Mouse (Mus musculus): ENCODE results near the gene Rgr. TPM values are rescaled to one million over a fixed set of nuclear protein-coding genes. Genes with fewer than 3 reads are reported as not detected.
A peak's percentile ranks its signal among the peaks of the same experiment; 100 is the strongest.
"Not testable (repeated sequence)": the region's sequence is repeated elsewhere in the genome, so short reads cannot be mapped to it uniquely, and the experiment has no call there.

The Rgr gene
- polyA plus RNA-seq, 1 experiment from 2014 or later, result not detected

DNA sequence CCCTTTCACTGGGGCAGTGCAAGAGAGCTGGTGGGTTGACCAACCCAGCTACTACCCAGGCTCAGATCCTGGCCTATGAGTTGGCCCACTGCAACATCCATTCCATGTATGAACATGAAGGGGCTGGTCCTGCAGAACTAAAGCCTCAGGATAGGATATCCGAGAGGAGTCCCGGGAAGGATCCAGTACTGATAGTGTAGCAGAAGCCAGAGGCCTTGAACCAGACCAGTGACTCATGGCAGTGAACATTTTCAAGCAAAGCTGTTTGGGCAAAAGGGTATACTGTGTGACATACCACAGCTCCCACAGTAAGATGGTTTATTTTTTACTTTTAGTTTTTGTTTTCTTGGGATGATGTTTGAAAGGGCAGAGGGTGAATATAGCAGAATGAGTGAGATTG, 39.1 kb downstream of the Rgr start:
- Histone ChIP-seq H3K4me3 (replicated peaks; ENCODE audit: low read length) (no peak overlapping the region), H3K9me3 (ENCODE audit: control insufficient read depth, low read length) (no peaks in the 10 kb centered on the region), H3K4me1 (replicated peaks; ENCODE audit: control insufficient read depth, insufficient read depth, low read length) (0 out of 2 replicates have a peak, but pooled peaks cover 5% of the 10 kb centered on the region), H3K27me3 (ENCODE audit: control insufficient read depth, insufficient read depth, low read length) (no peaks in the 10 kb centered on the region), H3K4me2 (replicated peaks) (no peak overlapping the region), H3K9ac (no peak overlapping the region), H3K27ac (no peak overlapping the region), H3K36me3 (replicated peaks; ENCODE audit: control insufficient read depth, insufficient read depth) (no peaks in the 10 kb centered on the region)
- no peak for ATAC-seq (ENCODE audit: low FRiP score)
- DNase-seq (ENCODE audit: low spot score), result no peak
- WGBS, result 97% methylated on average over 2 of the region's 2 CpGs

DNA sequence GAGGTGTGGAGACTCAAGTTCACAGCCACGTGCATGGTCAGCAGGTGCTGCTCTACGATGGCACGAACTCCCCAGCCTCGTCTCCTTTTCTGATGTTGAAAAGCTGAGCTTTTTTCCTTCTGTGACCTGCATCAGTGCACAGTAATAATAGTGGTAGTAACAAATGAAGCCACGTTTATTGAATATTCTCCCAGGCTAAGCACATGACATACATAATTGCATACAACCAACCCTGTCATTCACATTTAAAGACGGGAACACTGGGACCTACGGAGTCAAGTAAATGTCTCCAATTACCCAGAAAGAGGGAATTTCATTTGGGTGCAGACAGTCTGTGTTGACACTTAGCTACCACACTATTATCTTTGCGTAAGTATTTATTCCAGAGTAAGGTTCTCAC, 42.3 kb downstream of the Rgr start:
- DNase-seq (ENCODE audit: low spot score) (no peak), ATAC-seq (ENCODE audit: low FRiP score) (no peak)
- no peak overlapping the region for H3K27ac ChIP-seq
- H3K9ac ChIP-seq, result no peak overlapping the region
- H3K27me3 ChIP-seq (ENCODE audit: control insufficient read depth, insufficient read depth, low read length), result no peaks in the 10 kb centered on the region
- H3K36me3 ChIP-seq (replicated peaks; ENCODE audit: control insufficient read depth, insufficient read depth), result no peaks in the 10 kb centered on the region
- no peak overlapping the region for H3K4me2 ChIP-seq (replicated peaks)
- 68% methylated on average over 8 of the region's 8 CpGs for WGBS
- H3K9me3 ChIP-seq (ENCODE audit: control insufficient read depth, low read length), result no peaks in the 10 kb centered on the region
- no peaks in the 10 kb centered on the region for H3K4me1 ChIP-seq (replicated peaks; ENCODE audit: control insufficient read depth, insufficient read depth, low read length)
- H3K4me3 ChIP-seq (replicated peaks; ENCODE audit: low read length), result no peak overlapping the region

DNA sequence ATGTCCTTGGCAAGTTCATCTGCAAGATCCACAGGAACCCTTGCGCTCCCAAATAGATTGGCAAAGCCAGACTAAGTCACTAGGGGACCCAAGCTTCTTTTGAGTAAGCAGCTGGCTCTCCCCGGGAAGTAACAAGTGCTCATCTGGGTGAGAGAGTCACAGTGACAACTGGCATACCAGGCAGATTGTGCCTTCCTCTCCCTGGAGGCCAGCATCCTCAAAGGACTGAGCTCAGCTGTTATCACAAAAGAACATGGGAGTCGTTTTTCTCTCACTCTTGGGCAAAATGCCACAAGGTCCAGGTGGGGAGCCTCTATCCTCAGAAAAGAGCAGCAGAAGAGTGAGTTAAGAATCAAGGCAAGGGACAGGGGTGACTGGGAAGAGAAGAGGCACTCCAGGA, 42.9 kb downstream of the Rgr start:
- Histone ChIP-seq H3K36me3 (replicated peaks; ENCODE audit: control insufficient read depth, insufficient read depth) (no peaks in the 10 kb centered on the region), H3K27ac (no peak overlapping the region), H3K4me1 (replicated peaks; ENCODE audit: control insufficient read depth, insufficient read depth, low read length) (no peaks in the 10 kb centered on the region), H3K9me3 (ENCODE audit: control insufficient read depth, low read length) (no peaks in the 10 kb centered on the region), H3K4me2 (replicated peaks) (no peak overlapping the region), H3K9ac (no peak overlapping the region), H3K27me3 (ENCODE audit: control insufficient read depth, insufficient read depth, low read length) (no peaks in the 10 kb centered on the region), H3K4me3 (replicated peaks; ENCODE audit: low read length) (no peak overlapping the region)
- no peak for DNase-seq (ENCODE audit: low spot score)
- ATAC-seq (ENCODE audit: low FRiP score), result peak; percentile 43; the same call in 1 of the 2 replicates
- 18% methylated on average over 3 of the region's 3 CpGs for WGBS

DNA sequence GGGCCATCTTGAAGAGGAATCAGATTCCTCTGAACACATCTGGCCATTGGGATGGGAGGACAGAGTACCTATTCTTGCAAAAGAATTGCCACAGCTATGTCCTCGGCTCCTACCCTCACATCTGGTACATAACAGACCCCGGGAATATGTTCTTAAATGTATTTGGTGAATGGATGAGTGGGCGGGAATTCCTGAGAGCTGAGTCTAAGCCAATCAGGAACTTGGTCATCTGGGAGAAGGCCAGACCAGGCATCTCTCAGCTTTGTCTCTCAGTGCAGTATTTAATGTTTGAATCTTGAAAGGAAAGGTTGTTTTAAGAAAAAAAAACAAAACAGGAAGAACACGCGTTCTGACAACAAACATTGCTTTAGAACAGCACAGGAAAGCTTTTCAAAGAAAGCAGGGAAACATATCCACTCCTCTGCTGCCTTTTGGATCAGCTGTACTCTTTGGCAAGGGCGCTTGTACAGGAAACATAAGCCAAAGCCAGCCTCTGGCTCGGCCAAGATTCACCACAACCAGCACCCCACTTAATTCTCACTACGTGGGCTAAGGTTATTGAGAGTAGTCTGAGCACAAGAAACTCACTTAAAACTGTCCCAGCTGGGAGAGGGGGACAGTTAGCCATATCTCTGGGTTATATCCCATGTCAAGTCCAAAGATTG, 45.2 kb downstream of the Rgr start:
- H3K4me3 ChIP-seq (replicated peaks; ENCODE audit: low read length), result no peak overlapping the region
- no peaks in the 10 kb centered on the region for H3K27me3 ChIP-seq (ENCODE audit: control insufficient read depth, insufficient read depth, low read length)
- H3K36me3 ChIP-seq (replicated peaks; ENCODE audit: control insufficient read depth, insufficient read depth), result no peaks in the 10 kb centered on the region
- DNase-seq (ENCODE audit: low spot score) (no peak), ATAC-seq (ENCODE audit: low FRiP score) (no peak)
- no peak overlapping the region for H3K9ac ChIP-seq
- H3K4me1 ChIP-seq (replicated peaks; ENCODE audit: control insufficient read depth, insufficient read depth, low read length), result no peaks in the 10 kb centered on the region
- H3K27ac ChIP-seq, result no peak overlapping the region
- no peaks in the 10 kb centered on the region for H3K9me3 ChIP-seq (ENCODE audit: control insufficient read depth, low read length)
- H3K4me2 ChIP-seq (replicated peaks), result no peak overlapping the region
- 79% methylated on average over 8 of the region's 8 CpGs for WGBS

DNA sequence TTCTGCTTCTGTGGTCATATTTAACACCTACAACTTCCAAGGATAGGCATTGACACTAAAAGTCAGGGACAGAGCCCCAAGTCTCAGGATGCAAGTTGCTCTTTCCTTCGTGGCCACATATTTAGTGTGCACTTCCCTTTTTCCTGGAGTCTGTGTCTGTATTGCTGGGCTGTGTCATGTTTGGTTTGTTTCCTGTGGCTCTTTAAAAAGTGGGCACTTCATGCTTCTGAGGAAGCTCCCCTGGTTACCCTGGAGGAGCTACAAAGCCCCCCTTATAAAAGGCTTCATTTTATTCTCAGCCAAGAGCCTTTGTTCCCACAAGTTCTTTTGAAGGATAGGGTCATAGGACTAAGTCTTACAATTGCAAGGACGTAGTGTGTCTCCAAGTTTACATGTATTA, 45.9 kb downstream of the Rgr start:
- no peak overlapping the region for H3K4me3 ChIP-seq (replicated peaks; ENCODE audit: low read length)
- ATAC-seq (ENCODE audit: low FRiP score) (no peak), DNase-seq (ENCODE audit: low spot score) (no peak)
- WGBS, result 50% methylated on average over 2 of the region's 2 CpGs
- no peaks in the 10 kb centered on the region for H3K36me3 ChIP-seq (replicated peaks; ENCODE audit: control insufficient read depth, insufficient read depth)
- no peak overlapping the region for H3K27ac ChIP-seq
- H3K4me2 ChIP-seq (replicated peaks), result no peak overlapping the region
- no peak overlapping the region for H3K9ac ChIP-seq
- no peaks in the 10 kb centered on the region for H3K4me1 ChIP-seq (replicated peaks; ENCODE audit: control insufficient read depth, insufficient read depth, low read length)
- H3K27me3 ChIP-seq (ENCODE audit: control insufficient read depth, insufficient read depth, low read length), result no peaks in the 10 kb centered on the region
- H3K9me3 ChIP-seq (ENCODE audit: control insufficient read depth, low read length), result no peaks in the 10 kb centered on the region

DNA sequence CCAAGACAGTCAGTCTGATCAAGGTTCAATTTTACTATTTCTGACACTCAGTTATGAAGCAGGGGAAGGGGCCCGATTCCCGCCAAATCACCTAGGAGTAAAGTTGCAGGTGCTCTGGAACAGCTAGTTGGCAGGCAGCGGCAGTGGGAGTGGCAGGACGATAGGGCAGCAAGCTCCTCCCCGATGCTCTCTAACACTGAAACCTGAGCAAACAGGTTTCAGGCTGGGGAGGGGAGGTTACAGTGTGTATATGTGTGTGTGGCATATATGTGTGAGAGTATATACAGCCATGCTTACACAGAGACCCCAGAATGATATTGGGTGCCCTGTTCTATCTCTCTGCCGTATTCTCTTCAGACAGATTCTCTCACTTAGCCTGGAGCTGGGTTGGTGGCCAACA, 48.0 kb downstream of the Rgr start:
- 91% methylated on average over 6 of the region's 6 CpGs for WGBS
- not testable (repeated sequence) for ATAC-seq (ENCODE audit: low FRiP score); DNase-seq (ENCODE audit: low spot score)

DNA sequence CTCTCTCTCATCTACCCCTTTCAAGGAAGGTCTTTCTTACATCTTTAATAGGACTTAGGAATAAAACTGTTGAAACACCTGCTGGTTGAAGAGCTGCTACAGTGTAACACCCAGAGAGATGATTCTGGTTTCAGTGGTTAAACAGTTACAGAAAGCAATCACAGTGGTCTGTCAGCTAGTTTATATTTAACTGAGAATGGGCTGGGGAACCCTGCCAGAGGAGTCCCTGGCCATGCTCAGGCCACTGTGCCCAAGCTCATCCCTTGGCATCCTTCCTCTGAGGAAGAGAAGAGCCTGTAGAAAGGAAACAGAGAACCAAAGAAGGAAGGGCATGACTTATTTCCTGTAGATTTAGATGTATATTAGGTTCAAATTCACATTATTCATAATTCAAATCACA, 59.0 kb downstream of the Rgr start:
- no peak overlapping the region for H3K4me2 ChIP-seq (replicated peaks)
- H3K27ac ChIP-seq, result no peak overlapping the region
- DNase-seq (ENCODE audit: low spot score), result no peak
- ATAC-seq (ENCODE audit: low FRiP score), result no peak
- no peaks in the 10 kb centered on the region for H3K36me3 ChIP-seq (replicated peaks; ENCODE audit: control insufficient read depth, insufficient read depth)
- H3K4me3 ChIP-seq (replicated peaks; ENCODE audit: low read length), result no peak overlapping the region
- H3K4me1 ChIP-seq (replicated peaks; ENCODE audit: control insufficient read depth, insufficient read depth, low read length), result no peaks in the 10 kb centered on the region
- H3K27me3 ChIP-seq (ENCODE audit: control insufficient read depth, insufficient read depth, low read length), result no peaks in the 10 kb centered on the region
- H3K9ac ChIP-seq, result no peak overlapping the region
- H3K9me3 ChIP-seq (ENCODE audit: control insufficient read depth, low read length), result no peaks in the 10 kb centered on the region

More for the DNA sequence above, 48.0 kb downstream of the Rgr start:
- H3K9ac ChIP-seq; H3K27ac ChIP-seq; H3K36me3 ChIP-seq (replicated peaks; ENCODE audit: control insufficient read depth, insufficient read depth); H3K9me3 ChIP-seq (ENCODE audit: control insufficient read depth, low read length); H3K4me3 ChIP-seq (replicated peaks; ENCODE audit: low read length); H3K27me3 ChIP-seq (ENCODE audit: control insufficient read depth, insufficient read depth, low read length); H3K4me1 ChIP-seq (replicated peaks; ENCODE audit: control insufficient read depth, insufficient read depth, low read length); H3K4me2 ChIP-seq (replicated peaks): not testable (repeated sequence)

DNA sequence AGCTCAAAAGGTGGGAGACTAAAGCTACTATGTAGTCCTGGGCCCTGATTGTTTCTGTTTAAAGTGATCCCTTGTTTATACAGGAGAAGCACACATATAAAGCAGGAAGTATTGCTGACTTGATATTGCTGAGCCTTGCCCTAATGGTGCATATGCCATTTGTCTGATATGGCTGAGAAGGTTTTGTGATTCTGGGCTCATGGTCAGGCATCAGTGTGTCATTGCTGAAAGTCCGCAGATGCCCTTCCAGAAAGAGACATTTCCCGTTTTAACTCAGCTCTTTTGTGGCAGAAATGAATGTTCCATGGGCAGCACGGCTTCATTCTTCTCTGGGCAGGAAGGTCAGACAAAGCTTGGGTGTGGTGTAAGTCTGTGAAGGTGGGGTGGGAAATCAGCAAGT, 63.1 kb downstream of the Rgr start:
- ATAC-seq (ENCODE audit: low FRiP score) (no peak), DNase-seq (ENCODE audit: low spot score) (no peak)
- Histone ChIP-seq H3K4me3 (replicated peaks; ENCODE audit: low read length) (no peak overlapping the region), H3K9me3 (ENCODE audit: control insufficient read depth, low read length) (no peaks in the 10 kb centered on the region), H3K27ac (no peak overlapping the region), H3K27me3 (ENCODE audit: control insufficient read depth, insufficient read depth, low read length) (no peaks in the 10 kb centered on the region), H3K4me1 (replicated peaks; ENCODE audit: control insufficient read depth, insufficient read depth, low read length) (no peaks in the 10 kb centered on the region), H3K4me2 (replicated peaks) (no peak overlapping the region), H3K36me3 (replicated peaks; ENCODE audit: control insufficient read depth, insufficient read depth) (no peaks in the 10 kb centered on the region), H3K9ac (no peak overlapping the region)
- whole genome bisulfite sequencing, result 91% methylated on average over 3 of the region's 3 CpGs

Data from hindbrain, embryonic 14.5 days (tissue).